Mouse (Mus musculus) cerebellum, postnatal 36 days (tissue): ENCODE data around the gene Gm16181.
A peak's percentile ranks its signal among the peaks of the same experiment; 100 is the strongest.

Experiments
- DNase-seq, 2 experiments: peaks; one replicate each; pipeline ENCODE4 v3.0.0; 2021 to 2022; ENCODE audit warnings: mixed read lengths in 2 of 2

Gene Gm16181

GRCm38 (mm10) chr17:35195631-35196320, 24.9 kb upstream of the Gm16181 start:
- DNase-seq: peak; percentile 39 to 68

- DNase-seq: no peak
Measured at GRCm38 (mm10) chr17:35196321-35196641, 24.4 kb upstream of the Gm16181 start.

DNA sequence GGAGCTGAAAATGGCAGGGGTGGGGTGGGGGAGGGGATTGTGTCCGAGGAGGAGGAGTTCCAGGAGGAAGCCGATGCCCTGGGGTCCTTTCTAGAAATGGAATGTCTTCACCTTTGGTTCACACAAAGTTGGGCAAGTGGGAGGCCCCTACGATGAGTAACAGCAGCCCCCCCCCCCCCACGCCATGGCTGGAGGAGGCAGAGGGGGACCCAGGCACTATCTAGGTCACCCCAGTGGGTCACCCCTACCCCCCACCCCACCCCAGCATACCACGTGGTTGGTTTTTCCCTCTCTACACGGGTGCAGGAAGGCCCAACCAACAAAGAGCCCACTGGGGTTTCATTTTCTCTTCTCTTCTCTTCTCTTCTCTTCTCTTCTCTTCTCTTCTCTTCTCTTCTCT, 23.5 kb upstream of the Gm16181 start:
- no peak for DNase-seq

GRCm38 (mm10) chr17:35198029-35198428, 22.6 kb upstream of the Gm16181 start:
- no peak for DNase-seq

- no peak for DNase-seq
Measured at GRCm38 (mm10) chr17:35198946-35199345, 21.7 kb upstream of the Gm16181 start.

- DNase-seq: no peak
Measured at GRCm38 (mm10) chr17:35200398-35200797, 20.2 kb upstream of the Gm16181 start.

- no peak for DNase-seq
Measured at GRCm38 (mm10) chr17:35201128-35201527, 19.5 kb upstream of the Gm16181 start.

- DNase-seq: no peak
Measured at GRCm38 (mm10) chr17:35201787-35202186, 18.8 kb upstream of the Gm16181 start, which contains the start of gene Tnf. TSS of gene Tnf (minus strand) at chr17:35202007.

GRCm38 (mm10) chr17:35202442-35202841, 18.2 kb upstream of the Gm16181 start:
- DNase-seq: no peak

DNA sequence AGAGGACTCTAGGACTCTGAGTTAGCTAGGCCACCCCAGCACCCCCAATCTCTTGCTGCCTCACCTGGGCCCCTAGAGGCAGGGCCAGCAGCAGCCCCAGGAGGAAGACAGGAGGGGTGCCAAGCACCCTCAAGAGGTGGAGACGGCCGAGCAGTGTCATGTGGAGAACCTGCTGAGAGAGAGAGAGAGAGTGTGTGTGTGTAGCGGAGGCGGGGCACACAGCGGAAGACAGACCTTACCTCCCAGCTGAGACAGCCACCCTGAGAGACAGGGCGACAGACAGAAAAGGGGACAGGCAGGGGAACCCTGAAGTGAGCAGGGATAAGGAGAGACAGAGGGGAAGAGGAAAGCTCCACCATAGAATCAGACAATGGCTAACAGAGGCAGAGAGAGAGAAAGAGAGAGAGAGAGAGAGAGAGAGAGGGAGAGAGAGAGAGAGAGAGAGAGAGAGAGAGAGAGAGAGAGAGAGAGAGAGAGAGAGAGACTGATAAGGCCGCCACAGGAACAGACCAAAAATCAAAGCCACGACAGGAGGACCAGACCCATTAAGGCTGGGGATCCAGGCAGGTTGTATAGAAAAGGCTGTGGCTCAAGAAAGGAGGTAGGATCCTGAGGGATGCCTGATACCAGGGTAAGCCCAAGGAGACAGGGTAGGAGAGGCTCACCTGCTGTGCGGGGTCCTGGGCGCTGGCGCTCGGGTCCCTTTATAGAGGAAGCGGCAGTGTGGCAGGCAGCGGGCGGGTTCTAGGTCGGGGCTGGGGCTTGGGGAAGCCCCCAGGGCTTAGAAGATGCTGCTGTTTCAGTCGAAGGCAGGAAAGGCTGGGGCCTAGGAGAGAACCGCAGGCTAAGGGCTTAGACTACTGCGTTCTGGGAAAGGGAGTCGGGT, 15.9 kb upstream of the Gm16181 start, which contains the start of gene Lta:
Gene Lta, minus strand, starts transcription at position 858 of the 886 bp plus-strand sequence.
- no peak for DNase-seq

DNA sequence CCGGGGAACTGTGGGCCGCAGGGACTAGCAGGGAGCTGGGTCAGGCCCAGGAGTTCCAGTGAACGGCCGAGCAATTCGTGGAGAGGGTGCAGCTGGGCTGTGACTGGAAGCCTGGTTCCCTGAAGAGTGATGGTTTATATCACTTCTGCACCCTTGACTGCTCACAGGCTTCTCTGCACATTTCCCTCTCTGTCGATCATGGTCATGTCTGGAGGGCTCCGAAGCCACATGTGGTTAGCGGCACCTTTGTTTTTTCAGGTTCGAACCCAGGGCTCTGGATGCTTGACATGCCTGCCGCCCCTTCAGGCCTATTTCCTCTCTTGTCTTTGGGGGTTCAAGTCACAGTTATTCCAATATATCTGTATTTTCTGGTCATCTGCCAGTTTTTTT, 15.3 kb upstream of the Gm16181 start:
- DNase-seq: no peak

- no peak for DNase-seq
Measured at GRCm38 (mm10) chr17:35209785-35210535, 10.7 kb upstream of the Gm16181 start.

DNA sequence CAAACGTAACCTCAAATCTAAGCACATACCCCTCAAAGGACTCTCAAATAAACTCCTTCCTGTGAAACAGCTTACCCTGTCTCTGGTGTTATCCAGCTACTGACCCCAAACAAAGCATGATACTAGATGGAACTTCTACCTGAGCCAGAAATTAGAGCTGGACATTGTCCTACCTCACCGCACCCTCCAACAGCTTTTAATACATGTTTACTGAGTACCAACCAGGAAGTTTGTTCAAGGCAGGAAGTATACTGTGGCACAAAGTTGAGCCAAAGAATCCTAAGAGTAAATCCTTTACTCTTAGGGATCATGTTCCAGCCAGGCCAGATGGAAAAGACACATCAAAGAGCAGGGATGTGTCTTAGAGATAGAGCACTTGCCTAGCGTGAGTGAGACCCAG, 10.0 kb upstream of the Gm16181 start:
- no peak for DNase-seq

- no peak for DNase-seq
Measured at GRCm38 (mm10) chr17:35213071-35213470, 7.6 kb upstream of the Gm16181 start.

GRCm38 (mm10) chr17:35218516-35219193, 2.0 kb upstream of the Gm16181 start:
- no peak for DNase-seq

DNA sequence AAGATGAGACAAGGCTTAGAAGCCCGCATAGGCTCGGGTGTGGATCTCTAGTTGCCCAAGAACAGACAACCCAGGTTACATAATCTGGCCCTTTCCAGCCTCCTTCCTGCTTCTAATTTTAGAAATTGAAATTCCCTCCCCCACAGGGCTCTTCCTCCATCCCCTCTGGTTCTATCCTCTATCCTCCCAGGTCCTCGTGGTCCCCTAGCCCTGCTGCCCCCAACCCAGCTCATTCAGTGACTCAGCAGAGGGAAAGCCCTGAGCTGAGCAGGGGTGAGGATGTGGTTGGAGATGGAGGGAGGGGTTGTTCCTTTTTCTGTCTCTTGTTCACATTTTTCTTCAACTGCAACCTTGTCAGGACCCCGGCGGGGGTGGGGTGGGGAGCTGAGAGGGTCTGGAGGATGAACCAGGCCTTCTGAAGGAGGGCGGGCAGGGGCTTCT, 1.0 kb upstream of the Gm16181 start:
- no peak for DNase-seq

DNA sequence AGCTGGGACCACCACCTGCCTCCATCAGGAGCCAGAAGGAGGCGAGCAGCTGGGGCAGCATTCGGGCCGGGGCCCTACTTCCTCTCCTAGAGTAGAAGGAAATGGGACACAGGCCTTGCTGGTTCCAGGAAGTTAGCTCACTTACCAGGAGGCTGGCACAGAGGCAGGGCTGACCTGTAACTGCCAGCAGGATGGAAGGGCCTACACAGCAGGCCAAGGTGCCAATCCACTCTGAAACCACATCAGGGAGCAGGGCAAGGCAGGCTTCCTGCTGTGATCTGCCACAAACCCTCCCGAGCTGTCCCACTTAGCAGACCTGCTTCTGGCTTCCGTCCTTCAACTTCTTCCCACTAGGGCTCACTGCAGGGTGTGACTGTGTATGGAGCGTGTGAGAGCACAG, 1.7 kb downstream of the Gm16181 start:
- no peak for DNase-seq

DNA sequence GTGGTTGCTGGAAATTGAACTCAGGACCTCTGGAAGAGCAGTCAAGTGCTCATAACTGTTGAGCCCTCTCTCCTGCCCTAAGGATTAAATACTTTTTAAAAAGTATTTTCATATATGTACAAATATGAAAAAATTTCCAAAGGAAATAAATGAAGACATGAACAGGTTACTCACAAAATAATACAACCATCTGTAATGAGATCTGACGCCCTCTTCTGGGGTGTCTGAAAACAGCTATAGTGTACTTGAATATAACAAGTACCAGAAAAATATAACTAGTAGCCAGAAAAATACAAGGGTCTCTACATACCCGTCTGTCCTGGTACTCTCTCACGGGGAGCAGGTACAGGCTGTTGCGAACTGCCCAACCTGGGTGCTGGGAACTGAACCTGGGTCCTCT, 4.0 kb downstream of the Gm16181 start:
- no peak for DNase-seq

DNA sequence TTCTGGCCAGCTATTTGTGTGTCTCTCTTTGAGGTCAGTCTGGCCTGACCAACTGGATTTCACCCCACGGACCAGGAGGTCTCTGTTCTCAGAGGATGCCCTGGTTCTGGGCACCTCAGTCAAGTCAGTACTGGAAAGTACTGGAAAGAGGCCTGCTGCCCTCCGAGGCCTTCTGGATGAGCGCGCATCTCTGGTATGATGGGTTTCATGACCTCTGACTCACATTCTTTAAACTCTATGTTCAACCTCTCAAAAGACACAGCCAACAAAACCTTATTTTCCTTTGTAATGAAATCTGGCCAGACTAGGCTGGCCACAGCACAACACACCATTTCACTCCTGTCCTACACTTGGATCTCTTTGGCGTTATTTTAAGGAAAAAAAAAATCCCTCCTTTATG, 4.8 kb downstream of the Gm16181 start:
- DNase-seq: no peak

- no peak for DNase-seq
Measured at GRCm38 (mm10) chr17:35226561-35227046, 6.0 kb downstream of the Gm16181 start.

DNA sequence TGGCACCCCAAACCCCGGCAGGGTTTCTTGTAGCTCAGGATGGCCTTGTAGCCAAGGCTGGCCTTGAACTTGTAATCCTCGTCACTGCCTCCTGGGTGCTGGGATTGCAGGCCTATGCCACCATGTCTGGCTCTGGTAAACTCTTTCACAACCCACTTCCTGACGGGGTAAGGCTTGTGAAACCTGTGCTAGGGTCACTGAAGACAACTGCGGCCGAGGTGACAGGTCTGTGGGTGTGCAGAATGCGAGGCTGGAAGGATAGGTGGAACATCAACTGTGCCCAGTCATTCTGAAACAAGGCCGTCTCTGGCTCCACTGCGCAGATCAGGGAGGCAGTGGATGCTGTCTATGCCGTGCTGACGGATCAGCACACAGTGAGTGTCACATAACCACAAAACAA, 10.4 kb downstream of the Gm16181 start:
- no peak for DNase-seq

DNA sequence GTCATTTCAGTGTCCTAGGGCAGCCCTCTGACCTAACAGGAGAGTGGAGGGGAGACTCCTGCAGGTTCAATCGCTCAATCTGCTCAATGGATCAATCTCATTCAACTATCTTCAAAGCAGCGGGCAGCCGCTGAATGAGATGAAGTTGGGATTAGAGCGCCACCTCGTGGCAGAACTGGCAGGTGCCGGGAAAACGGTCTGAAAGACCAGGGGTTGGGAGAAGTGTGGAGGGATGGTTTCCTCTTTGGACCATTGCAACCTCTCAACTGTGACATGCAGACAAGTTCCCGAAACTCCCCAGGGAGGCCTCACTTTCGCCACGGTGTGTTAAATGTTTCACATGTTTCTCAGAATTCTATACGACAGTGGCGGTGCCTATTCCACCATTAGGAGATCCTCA, 11.4 kb downstream of the Gm16181 start:
- peak; percentile 86 to 87 for DNase-seq

DNA sequence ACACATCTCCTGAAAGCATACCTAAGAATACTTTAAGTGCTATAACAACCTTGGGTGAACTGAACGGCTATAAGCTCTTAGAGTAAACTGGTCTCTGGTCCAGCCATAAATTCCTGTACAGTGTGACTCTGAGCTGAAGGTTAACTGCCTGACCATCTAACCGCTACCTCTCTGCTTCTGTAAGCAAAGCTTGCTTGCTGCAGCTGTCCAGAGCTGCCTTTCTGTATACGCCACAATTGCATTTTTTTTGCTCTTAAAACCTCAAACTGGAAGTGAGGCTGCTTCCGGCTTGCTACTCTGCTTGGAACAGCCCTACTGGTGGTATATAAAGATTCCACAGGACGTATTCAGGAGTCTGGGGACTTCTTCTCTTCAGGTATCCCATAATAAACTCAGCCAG, 12.0 kb downstream of the Gm16181 start:
- no peak for DNase-seq
